In the genomic region with DNA sequence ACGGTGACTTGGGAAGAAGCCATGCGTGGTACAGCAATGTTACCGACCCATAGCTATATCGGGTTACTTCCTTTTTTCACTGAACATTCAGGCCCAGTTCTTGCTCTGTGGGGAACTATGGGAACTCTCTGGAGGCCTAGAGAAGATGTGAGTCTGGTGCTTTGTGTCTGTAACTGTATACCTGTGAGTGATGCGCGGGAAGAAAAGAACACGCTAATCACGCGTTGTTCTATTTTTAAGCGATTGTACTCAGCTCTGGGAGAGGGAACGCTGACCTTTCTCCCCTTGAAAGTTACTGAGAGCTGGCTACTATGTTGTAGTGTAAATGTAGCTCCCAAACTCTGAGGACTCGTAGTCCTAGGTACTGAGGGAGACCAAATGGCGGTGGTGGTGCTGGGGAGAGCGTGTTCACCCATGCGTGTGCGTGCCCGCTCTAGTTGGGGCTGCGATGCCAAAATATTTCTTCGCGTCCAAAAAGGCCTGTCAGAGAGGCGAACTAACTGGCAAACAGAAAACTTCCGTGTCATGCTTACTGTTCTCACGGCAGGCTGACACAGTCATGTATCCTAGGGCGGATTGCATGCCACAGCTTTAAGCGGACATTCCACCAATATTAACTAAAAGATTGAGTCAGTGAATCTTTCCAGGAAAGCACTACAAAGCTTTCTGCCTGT, we compare ENCODE assay signal across 19 mouse cellular contexts. TPM values are rescaled to one million over a fixed set of nuclear protein-coding genes. Genes with fewer than 3 reads are reported as not detected.
DNase-seq lines count a peak whose midpoint lies in the region; ATAC-seq and TF ChIP-seq lines count a peak whose summit lies in the region.
"Had no signal": no experiment of that assay in that cellular context is flagged by ENCODE, and none has a peak within 500 bp of the region (broad histone marks: within the 10 kb centered on the region; RNA-seq: fewer than 3 reads in every experiment).

No protein-coding gene starts in this region.

- H3K9ac ChIP-seq in kidney, embryonic 14.5 days (ENCODE audit: low read depth, low read length) = no peak overlapping the region
- no peak overlapping the region for H3K9ac ChIP-seq in heart, embryonic 16.5 days (ENCODE audit: low read length)
- H3K9ac ChIP-seq: forebrain, postnatal 0 days; liver, embryonic 13.5 days; lung, embryonic 15.5 days; neural tube, embryonic 13.5 days had no signal

- no peak overlapping the region for H3K4me2 ChIP-seq in kidney, embryonic 14.5 days (replicated peaks; ENCODE audit: low read depth, low read length)
- H3K4me2 ChIP-seq in heart, embryonic 16.5 days (ENCODE audit: low read depth, low read length) = no peak overlapping the region
- H3K4me2 ChIP-seq: liver, embryonic 13.5 days; lung, embryonic 15.5 days; midbrain, embryonic 11.5 days; neural tube, embryonic 13.5 days had no signal

- no peak for TF ChIP-seq POLR2A in cerebellum, adult 2 months (IDR thresholded peaks at IDR 0.05; ENCODE audit: borderline replicate concordance, insufficient read depth, low read length)

- WGBS in cerebellum, adult 2 months = 55% methylated on average over 25 of the region's 25 CpGs
- WGBS in kidney, embryonic 14.5 days = 90% methylated on average over 25 of the region's 25 CpGs
- WGBS in heart, embryonic 16.5 days = 69% methylated on average over 25 of the region's 25 CpGs

- TF ChIP-seq CTCF in cerebellum, adult 2 months (IDR thresholded peaks at IDR 0.05; ENCODE audit: borderline replicate concordance, insufficient read depth, low read depth, low read length) = no peak

- peaks cover 1% of the 10 kb centered on the region; the same call in 1 of the 2 replicates for H3K4me1 ChIP-seq in cerebellum, adult 2 months (ENCODE audit: control insufficient read depth, insufficient read depth, low read length)
- H3K4me1 ChIP-seq in kidney, embryonic 14.5 days (ENCODE audit: control insufficient read depth, insufficient read depth, low read length) = peaks cover 5% of the 10 kb centered on the region; the same call in 1 of the 2 replicates
- H3K4me1 ChIP-seq in heart, embryonic 16.5 days (ENCODE audit: control insufficient read depth, insufficient read depth, low read length) = peaks cover 18% of the 10 kb centered on the region
- H3K4me1 ChIP-seq: liver, embryonic 13.5 days had no signal

- DNase-seq in cerebellum, postnatal 10 days = peak; percentile 51 to 57
- no peak for DNase-seq in cerebellum, adult 2 months
- DNase-seq in kidney, postnatal 25 days = no peak
- DNase-seq in ZHBTc4 (ENCODE audit: low read depth, low spot score) = peak; percentile 18
- DNase-seq in natural killer cell, adult 2 months (ENCODE audit: low spot score in 2 of 2) = no peak
- no peak for DNase-seq in urinary bladder, postnatal 10 days (ENCODE audit: low spot score)
- DNase-seq: forebrain, postnatal 0 days; gastrocnemius, postnatal 10 days; kidney, adult 8-10 months; liver, embryonic 13.5 days; spleen, adult 18-20 months; thymus, adult 2 months had no signal

- no peaks in the 10 kb centered on the region for H3K9me3 ChIP-seq in kidney, embryonic 14.5 days (ENCODE audit: control insufficient read depth, low read length)
- H3K9me3 ChIP-seq in heart, embryonic 16.5 days (replicated peaks; ENCODE audit: control insufficient read depth, low read length) = no peaks in the 10 kb centered on the region
- H3K9me3 ChIP-seq: liver, embryonic 13.5 days; lung, embryonic 15.5 days; neural tube, embryonic 13.5 days had no signal

- 0 out of 2 replicates have a peak, but pooled peaks have one; percentile 32 for ATAC-seq in kidney, embryonic 14.5 days (ENCODE audit: low FRiP score, low TSS enrichment)
- peak; percentile 37; the same call in 1 of the 2 replicates for ATAC-seq in heart, embryonic 16.5 days (replicated peaks; ENCODE audit: extremely low read depth, insufficient read depth, low FRiP score)
- ATAC-seq: forebrain, postnatal 0 days had no signal

- H3K4me3 ChIP-seq in cerebellum, adult 2 months (replicated peaks; ENCODE audit: insufficient read depth, low read depth, low read length) = no peak overlapping the region
- no peak overlapping the region for H3K4me3 ChIP-seq in kidney, embryonic 14.5 days (ENCODE audit: low read length)
- H3K4me3 ChIP-seq in heart, embryonic 16.5 days (ENCODE audit: low read length) = no peak overlapping the region
- H3K4me3 ChIP-seq: left cerebral cortex, adult 2 months; liver, embryonic 13.5 days; lung, embryonic 15.5 days; neural tube, embryonic 13.5 days had no signal

- H3K27me3 ChIP-seq in cerebellum, adult 2 months (ENCODE audit: control insufficient read depth, insufficient read depth, low read length) = no peaks in the 10 kb centered on the region
- H3K27me3 ChIP-seq in kidney, embryonic 14.5 days (ENCODE audit: control insufficient read depth, insufficient read depth, low read length) = no peaks in the 10 kb centered on the region
- no peaks in the 10 kb centered on the region for H3K27me3 ChIP-seq in heart, embryonic 16.5 days (ENCODE audit: control insufficient read depth, insufficient read depth, low read length)
- H3K27me3 ChIP-seq: lung, embryonic 15.5 days; neural tube, embryonic 13.5 days had no signal

- no peak overlapping the region for H3K27ac ChIP-seq in cerebellum, adult 2 months (ENCODE audit: insufficient read depth, low read length)
- no peak overlapping the region for H3K27ac ChIP-seq in kidney, embryonic 14.5 days (ENCODE audit: low read depth, low read length)
- peak overlapping the region; percentile 74 for H3K27ac ChIP-seq in heart, embryonic 16.5 days (ENCODE audit: low read length)
- H3K27ac ChIP-seq: left cerebral cortex, adult 2 months; liver, embryonic 13.5 days; lung, embryonic 15.5 days; macrophage; neural tube, embryonic 13.5 days had no signal

- H3K36me3 ChIP-seq in kidney, embryonic 14.5 days (ENCODE audit: control insufficient read depth, insufficient read depth, low read length) = no peaks in the 10 kb centered on the region
- H3K36me3 ChIP-seq in heart, embryonic 16.5 days (ENCODE audit: control insufficient read depth, insufficient read depth) = no peaks in the 10 kb centered on the region
- H3K36me3 ChIP-seq: liver, embryonic 13.5 days; lung, embryonic 15.5 days; neural tube, embryonic 13.5 days had no signal

RNA-seq across cellular contexts. Expression of a gene that starts 42.6 kb away (rescaled TPM):
- polyA plus RNA-seq in cerebellum, adult 2 months (2012; rRNA removed) = 373 and 443 TPM in 2 replicates
- polyA plus RNA-seq in kidney, embryonic 14.5 days (2014; fragmentation: Nextera tagmentation; extraction: Ambion mirVana) = 14.7 and 16.8 TPM in 2 replicates
- polyA plus RNA-seq in heart, embryonic 16.5 days (2015; fragmentation: Nextera tagmentation; extraction: Ambion mirVana) = 11.5 and 15.2 TPM in 2 replicates

Comparison
In these comparisons a context has a peak if more than half of its experiments do, and no peak if none do; other contexts are left out.
1. DNase-seq: peak in cerebellum, postnatal 10 days (2 of 2) and ZHBTc4 (single experiment); none in cerebellum, adult 2 months (0 of 2), kidney, postnatal 25 days (0 of 2), natural killer cell, adult 2 months (0 of 2) and urinary bladder, postnatal 10 days (single experiment).
2. RNA of a gene that starts 42.6 kb away (polyA plus RNA-seq): 373 to 443 TPM in cerebellum, adult 2 months; 14.7 to 16.8 TPM in kidney, embryonic 14.5 days and 11.5 to 15.2 TPM in heart, embryonic 16.5 days; every median in the first group is over 10 times any median in the second.